Mouse (Mus musculus) liver, postnatal 0 days (tissue): ENCODE data around the gene Foxi3. TPM values are rescaled to one million over a fixed set of nuclear protein-coding genes. Genes with fewer than 3 reads are reported as not detected.

Source experiments
- ATAC-seq: fragments of 200-750 bp; cut with Nextera tagmentation; 2 replicates; pipeline ENCODE4 v1.8.0; 2017; ENCODE audit warnings: mild to moderate bottlenecking, moderate library complexity
- DNase-seq: peaks from one replicate; pipeline ENCODE4 v3.0.0-alpha.2; 2016
- H3K27ac ChIP-seq: fragments of 300-500 bp; sonication (generic); 2 replicates; pipeline ENCODE4 v1.5.1; 2014; ENCODE audit warnings: antibody characterized with exemption, moderate library complexity, mild to moderate bottlenecking, low read depth
- H3K27me3 ChIP-seq: fragments of 300-500 bp; sonication (generic); 2 replicates; pipeline ENCODE4 v1.6.1; 2014; ENCODE audit warnings: low read length, control low read depth, mixed read lengths; ENCODE audit not compliant: insufficient read depth
- H3K36me3 ChIP-seq: fragments of 300-500 bp; sonication (generic); replicated peaks from 2 replicates; pipeline ENCODE4 v1.6.1; 2014; ENCODE audit warnings: mild to moderate bottlenecking, control low read depth, low read length, moderate library complexity, mixed read lengths; ENCODE audit not compliant: insufficient read depth
- H3K4me1 ChIP-seq: fragments of 300-500 bp; sonication (generic); 2 replicates; pipeline ENCODE4 v1.6.1; 2014; ENCODE audit warnings: antibody characterized with exemption, mild to moderate bottlenecking, control low read depth; ENCODE audit not compliant: insufficient read depth
- H3K4me2 ChIP-seq: fragments of 300-500 bp; sonication (generic); 2 replicates; pipeline ENCODE4 v1.6.1; 2014; ENCODE audit warnings: low read depth, mild to moderate bottlenecking, low read length, moderate library complexity, mixed read lengths
- H3K4me3 ChIP-seq: fragments of 300-500 bp; sonication (generic); 2 replicates; pipeline ENCODE4 v1.5.1; 2014; ENCODE audit warnings: low read depth, low read length
- H3K9ac ChIP-seq: fragments of 300-500 bp; sonication (generic); replicated peaks from 2 replicates; pipeline ENCODE4 v1.6.1; 2014; ENCODE audit warnings: mild to moderate bottlenecking, moderate library complexity
- H3K9me3 ChIP-seq: fragments of 300-500 bp; sonication (generic); 2 replicates; pipeline ENCODE4 v1.6.1; 2016; ENCODE audit warnings: mild to moderate bottlenecking, control low read depth, low read length, mixed read lengths
- CTCF ChIP-seq: sonication (generic); IDR thresholded peaks from 2 replicates; pipeline ENCODE4 v1.5.1; 2016; ENCODE audit warnings: antibody characterized with exemption, low read depth
- EP300 ChIP-seq: IDR thresholded peaks from 2 replicates; pipeline ENCODE4 v1.6.1; 2016; ENCODE audit warnings: antibody characterized with exemption, low read depth, mild to moderate bottlenecking
- WGBS: fragments of 180-500 bp; shearing (Covaris S2); extraction: QIAGEN DNeasy Blood & Tissue Kit; methylation state at CpG from one replicate; pipeline ENCODE4 v1.1.7; 2014; ENCODE audit not compliant: insufficient replicate concordance; 5-methylcytosine and 5-hydroxymethylcytosine counted together
- polyA plus RNA-seq: library from polyadenylated mRNA; unstranded; fragments of >200 nt; fragmentation: Nextera tagmentation; extraction: Ambion mirVana; gene quantifications from 2 replicates; pipeline ENCODE4 v1.2.1, GENCODE M21; 2015

The Foxi3 gene
- polyA plus RNA-seq, 1 experiment from 2014 or later: not detected

DNA sequence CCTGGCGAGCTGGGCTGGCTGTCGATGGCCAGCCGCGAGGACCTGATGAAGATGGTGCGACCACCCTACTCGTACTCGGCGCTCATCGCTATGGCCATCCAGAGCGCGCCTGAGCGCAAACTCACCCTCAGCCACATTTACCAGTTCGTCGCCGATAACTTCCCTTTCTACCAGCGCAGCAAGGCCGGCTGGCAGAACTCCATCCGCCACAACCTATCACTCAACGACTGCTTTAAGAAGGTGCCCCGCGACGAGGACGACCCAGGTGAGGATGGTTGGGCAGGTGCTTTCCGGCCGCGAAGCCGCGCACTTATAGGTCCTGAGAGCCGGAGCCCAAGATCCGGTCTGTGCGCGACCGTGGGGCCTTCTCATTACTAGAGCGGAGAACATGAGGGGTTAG is 605 bp downstream of the Foxi3 start:
- no peak for ATAC-seq
- Histone ChIP-seq H3K4me1 (peaks cover 6% of the 10 kb centered on the region), H3K4me3 (peak overlapping the region; percentile 32; the same call in 1 of the 2 replicates), H3K27me3 (peaks cover 80% of the 10 kb centered on the region), H3K27ac (no peak overlapping the region), H3K9ac (no peak overlapping the region), H3K36me3 (no peaks in the 10 kb centered on the region), H3K4me2 (0 out of 2 replicates have a peak overlapping the region, but pooled peaks have one; percentile 52), H3K9me3 (no peaks in the 10 kb centered on the region)
- TF ChIP-seq EP300 (no peak), CTCF (no peak)
- WGBS: 2% methylated on average over 34 of the region's 34 CpGs
- no peak for DNase-seq

DNA sequence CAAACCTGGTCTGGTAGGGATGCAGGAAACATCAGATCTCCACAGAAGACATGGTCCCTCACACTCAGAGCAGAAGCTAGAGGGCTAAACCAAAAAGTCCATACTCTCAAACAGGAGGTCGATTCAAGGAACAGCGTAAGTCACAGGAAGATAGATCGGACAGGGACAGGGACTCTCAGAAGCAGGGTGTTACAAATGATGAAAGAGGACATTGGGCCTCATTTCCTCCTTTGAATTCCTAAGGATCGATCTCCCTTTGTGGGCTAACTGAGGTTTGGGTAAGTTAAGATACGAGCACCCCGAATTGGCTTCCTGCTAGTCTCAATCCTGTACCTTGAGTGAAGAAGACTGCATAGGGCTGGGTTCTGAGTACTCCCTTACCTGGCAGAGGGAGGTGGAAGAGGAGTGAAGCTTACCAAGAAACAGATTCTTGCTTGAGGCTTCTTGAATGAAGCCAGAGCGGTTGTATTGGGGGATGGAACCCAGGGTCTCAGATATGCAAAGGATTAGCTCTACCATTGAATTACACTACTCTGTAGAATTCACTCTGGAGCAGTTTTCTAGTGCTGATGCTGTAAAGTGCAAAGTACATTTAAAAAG is 1.1 kb downstream of the Foxi3 start:
- ATAC-seq (no peak), DNase-seq (no peak)
- no peak for TF ChIP-seq CTCF
- TF ChIP-seq EP300: no peak
- H3K4me1 ChIP-seq: peaks cover 6% of the 10 kb centered on the region
- 18% methylated on average over 7 of the region's 7 CpGs for WGBS
- H3K4me2 ChIP-seq: no peak overlapping the region
- no peaks in the 10 kb centered on the region for H3K36me3 ChIP-seq
- peaks cover 77% of the 10 kb centered on the region for H3K27me3 ChIP-seq
- H3K27ac ChIP-seq: no peak overlapping the region
- H3K9me3 ChIP-seq: no peaks in the 10 kb centered on the region
- H3K4me3 ChIP-seq: no peak overlapping the region
- H3K9ac ChIP-seq: no peak overlapping the region

DNA sequence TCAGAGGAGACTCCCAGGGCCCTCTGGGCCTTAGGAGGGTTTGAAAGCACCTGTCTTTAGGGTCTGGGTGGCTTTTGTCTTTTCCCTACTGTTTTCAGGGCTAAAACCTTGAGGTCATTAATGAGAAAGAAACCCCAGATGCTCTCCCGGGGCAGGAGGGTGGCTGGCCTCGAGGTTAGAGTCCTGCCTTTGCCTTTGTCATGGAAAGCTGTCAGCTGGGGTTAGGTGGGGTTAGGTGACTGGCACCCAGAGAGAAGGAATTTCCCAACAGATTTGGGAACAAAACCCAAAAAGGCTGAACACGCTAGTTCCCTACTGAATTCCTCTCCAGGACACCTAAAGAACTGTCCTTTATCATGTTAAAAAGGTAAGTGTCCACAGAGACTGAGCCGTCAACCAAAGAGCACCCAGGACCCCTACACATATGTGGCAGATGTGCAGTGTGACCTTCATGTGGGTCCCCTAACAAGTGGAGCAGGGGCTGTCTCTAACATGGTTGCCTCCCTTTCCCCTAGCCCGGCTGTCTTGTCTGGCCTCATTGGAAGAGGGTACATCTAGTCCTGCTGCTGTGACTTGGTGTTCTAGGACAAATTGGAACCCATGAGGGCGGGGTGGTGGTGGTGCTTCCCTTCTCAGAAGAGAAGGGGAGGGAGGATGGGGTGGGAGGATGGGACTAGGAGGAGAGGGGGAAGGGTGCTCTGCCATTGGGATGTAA is 7.9 kb downstream of the Foxi3 start:
- 55% methylated on average over 6 of the region's 6 CpGs for WGBS
- Histone ChIP-seq H3K4me3 (no peak overlapping the region), H3K27me3 (peaks cover 18% of the 10 kb centered on the region), H3K4me2 (no peak overlapping the region), H3K36me3 (no peaks in the 10 kb centered on the region), H3K9me3 (no peaks in the 10 kb centered on the region), H3K27ac (no peak overlapping the region), H3K9ac (no peak overlapping the region), H3K4me1 (no peaks in the 10 kb centered on the region)
- ATAC-seq (no peak), DNase-seq (no peak)
- TF ChIP-seq CTCF (no peak), EP300 (no peak)

DNA sequence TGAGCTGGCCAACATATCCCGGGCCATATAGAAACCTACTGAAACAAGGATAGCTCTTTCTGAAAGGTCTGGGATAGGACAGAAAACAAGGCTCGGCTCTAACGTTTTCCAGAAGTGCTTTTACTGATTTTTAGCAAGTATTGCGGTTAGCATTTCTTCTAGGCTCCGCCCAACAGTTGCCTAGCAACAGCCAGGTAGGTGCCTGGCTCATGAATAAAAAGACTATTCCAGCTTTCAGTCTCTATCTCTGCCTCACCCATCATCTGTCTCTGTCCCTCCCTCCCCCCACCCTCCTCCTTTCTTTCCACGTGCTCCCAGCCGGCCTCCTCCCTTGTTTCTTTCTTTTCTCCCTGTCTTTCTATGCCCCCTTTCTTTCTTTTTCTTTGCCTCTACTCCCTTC is 9.4 kb downstream of the Foxi3 start:
- Histone ChIP-seq H3K36me3 (no peaks in the 10 kb centered on the region), H3K4me3 (no peak overlapping the region), H3K27me3 (peaks cover 7% of the 10 kb centered on the region; the same call in 1 of the 2 replicates), H3K9ac (no peak overlapping the region), H3K27ac (no peak overlapping the region), H3K4me2 (no peak overlapping the region), H3K9me3 (no peaks in the 10 kb centered on the region), H3K4me1 (no peaks in the 10 kb centered on the region)
- WGBS: 38% methylated on average over 7 of the region's 7 CpGs
- DNase-seq (no peak), ATAC-seq (no peak)
- no peak for TF ChIP-seq CTCF
- TF ChIP-seq EP300: no peak

DNA sequence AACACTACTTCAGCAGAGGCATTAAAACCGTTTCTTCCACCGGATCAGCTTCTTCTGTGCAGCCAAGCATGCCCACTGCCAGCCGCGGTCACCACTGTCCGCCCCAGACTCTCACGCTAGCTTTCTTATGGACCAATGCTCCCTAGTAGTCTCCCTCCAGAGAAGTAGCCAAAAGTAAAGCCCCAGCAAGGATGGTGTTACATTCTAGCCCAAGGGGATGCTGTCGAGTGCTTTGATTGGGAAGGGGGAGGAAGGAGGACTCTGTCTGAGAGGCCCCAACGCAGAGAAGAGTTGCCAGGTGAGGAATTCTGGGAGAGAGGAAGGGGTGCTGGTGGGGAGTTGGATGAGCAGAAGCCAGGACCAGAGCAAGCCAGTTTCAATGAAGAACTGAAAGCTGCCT is 11.1 kb downstream of the Foxi3 start:
- no peak for ATAC-seq
- H3K4me1 ChIP-seq: no peaks in the 10 kb centered on the region
- peaks cover 7% of the 10 kb centered on the region; the same call in 1 of the 2 replicates for H3K27me3 ChIP-seq
- no peak for DNase-seq
- TF ChIP-seq CTCF: no peak
- TF ChIP-seq EP300: no peak
- no peak overlapping the region for H3K9ac ChIP-seq
- H3K4me3 ChIP-seq: no peak overlapping the region
- 8% methylated on average over 8 of the region's 8 CpGs for WGBS
- no peak overlapping the region for H3K27ac ChIP-seq
- no peak overlapping the region; the same call in 1 of the 2 replicates for H3K4me2 ChIP-seq
- H3K36me3 ChIP-seq: no peaks in the 10 kb centered on the region
- H3K9me3 ChIP-seq: no peaks in the 10 kb centered on the region

DNA sequence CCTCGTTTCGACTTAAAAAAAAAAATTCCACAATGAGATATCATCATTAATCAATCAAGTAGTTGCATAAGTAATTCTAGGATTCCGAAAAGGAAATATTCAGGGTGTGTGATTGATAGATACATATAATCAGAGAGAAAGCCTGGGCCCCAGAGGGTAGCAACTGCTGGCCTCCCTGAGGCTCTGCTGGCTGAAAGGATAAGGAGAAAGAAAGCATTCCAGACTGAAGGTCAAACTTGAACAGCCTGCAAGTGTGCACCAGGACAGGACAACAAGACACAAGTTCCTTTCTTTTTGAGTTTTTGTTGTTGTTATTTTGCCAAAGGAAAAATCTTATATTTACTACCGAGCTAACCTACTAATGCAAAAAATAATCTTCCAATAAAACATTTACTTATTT is 12.0 kb downstream of the Foxi3 start:
- Histone ChIP-seq H3K4me2 (no peak overlapping the region), H3K36me3 (no peaks in the 10 kb centered on the region), H3K4me1 (no peaks in the 10 kb centered on the region), H3K9ac (no peak overlapping the region), H3K27ac (no peak overlapping the region), H3K9me3 (no peaks in the 10 kb centered on the region), H3K4me3 (no peak overlapping the region), H3K27me3 (peaks cover 7% of the 10 kb centered on the region; the same call in 1 of the 2 replicates)
- DNase-seq (no peak), ATAC-seq (no peak)
- 63% methylated on average over 4 of the region's 4 CpGs for whole genome bisulfite sequencing
- no peak for TF ChIP-seq CTCF
- no peak for TF ChIP-seq EP300
